Mouse (Mus musculus): ENCODE measurements around the gene Sapcd2.

DNA sequence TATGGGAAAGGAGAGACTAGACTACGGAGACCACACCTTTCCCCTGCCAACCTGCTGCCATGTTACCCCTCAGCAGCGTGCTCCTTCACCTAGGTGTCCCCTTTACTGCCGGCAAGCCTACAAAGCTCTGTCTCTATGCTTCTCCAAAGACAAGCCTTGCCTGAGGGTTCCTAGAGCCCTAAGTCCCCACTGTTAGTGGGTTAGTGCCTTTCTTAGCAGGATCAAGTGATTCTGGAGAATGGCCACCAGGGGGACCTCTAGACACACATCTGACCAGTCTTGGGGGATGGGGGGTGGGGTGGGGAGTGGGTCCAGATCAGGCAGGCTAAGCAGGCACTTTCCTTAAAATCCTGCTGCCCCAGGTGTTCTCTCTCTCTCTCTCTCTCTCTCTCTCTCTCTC lies 49.8 kb downstream of the Sapcd2 start:
- peak; percentile 62 for TF ChIP-seq CTCF (IDR thresholded peaks at IDR 0.05)
- no peak for TF ChIP-seq POLR2A (IDR thresholded peaks at IDR 0.05; ENCODE audit: insufficient read depth, low read depth, low read length)
- TF ChIP-seq EP300 (IDR thresholded peaks at IDR 0.05; ENCODE audit: insufficient read depth, low read depth, low read length), result no peak

Data from heart, adult 2 months (tissue).